Mouse (Mus musculus) layer of hippocampus, adult 6 months (tissue): ENCODE data around the gene Spdye4b. TPM values are rescaled to one million over a fixed set of nuclear protein-coding genes. Genes with fewer than 3 reads are reported as not detected.

Experiments
- long read RNA-seq, 2 experiments: library from polyadenylated mRNA; unstranded; transcript quantifications; one replicate each; pipeline ENCODE4 v2.0.0; 2019 to 2020
- microRNA-seq: library from miRNA; unstranded; fragments of <30 nt; microRNA quantifications from one replicate; pipeline ENCODE4 v1.2.0, GENCODE M21; 2020
- polyA plus RNA-seq: library from polyadenylated mRNA; unstranded; fragments of <200 nt; fragmentation: Nextera tagmentation; gene quantifications from 2 replicates; pipeline ENCODE4 v1.2.3, GENCODE M21; 2021

Spdye4b gene
- polyA plus RNA-seq, result not detected in 2 replicates
- long read RNA-seq, experiment 1, result 0 reads
- long read RNA-seq, experiment 2, result 0 reads

DNA sequence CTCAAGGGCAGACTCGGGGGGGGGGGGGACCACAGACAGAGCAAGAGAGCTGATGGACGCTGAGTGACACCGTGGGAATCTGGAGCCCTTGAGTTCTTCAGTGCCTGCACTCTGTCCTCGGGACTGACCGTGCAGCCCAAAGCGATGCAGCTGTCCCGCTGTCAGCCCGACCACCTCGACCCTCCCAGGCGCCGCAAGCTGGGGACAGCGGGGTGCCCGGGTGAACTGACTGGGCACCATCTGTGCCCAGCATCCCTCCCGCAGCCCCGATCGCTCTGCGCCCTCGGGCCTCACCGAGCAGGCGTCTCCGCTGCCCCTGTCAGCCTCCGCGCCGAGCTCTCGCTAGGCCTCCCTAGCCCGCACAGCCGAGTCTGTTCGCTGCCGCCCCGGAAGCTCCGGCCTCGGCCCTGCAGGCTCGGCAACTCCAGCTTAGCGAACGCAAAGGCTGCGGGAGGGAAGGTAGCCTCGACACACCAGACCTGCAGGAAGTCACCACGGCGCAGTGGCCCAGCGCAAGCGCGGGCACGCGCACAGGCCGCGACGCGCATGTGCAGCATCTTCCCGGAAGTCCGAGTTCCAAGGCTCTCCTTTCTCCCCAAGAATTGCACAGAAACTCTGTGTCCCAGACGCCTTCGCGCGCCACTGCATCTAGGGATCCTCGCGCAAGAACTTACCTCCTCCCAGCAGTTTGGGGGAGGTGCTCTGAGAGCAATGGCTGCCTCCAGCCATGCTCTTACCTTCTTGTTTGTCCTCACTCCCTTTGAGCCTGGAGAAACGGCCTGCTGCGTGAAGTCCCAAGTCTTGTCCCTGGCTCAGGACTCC, at the start of gene Spdye4b, which contains the start of gene Rbak:
Gene Spdye4b, plus strand, starts transcription at position 763 of the 822 bp plus-strand sequence.
Gene Rbak, minus strand, starts transcription at position 521 of the 822 bp plus-strand sequence.

GRCm38 (mm10) chr5:143147481-143147880, 33.3 kb upstream of the Spdye4b start, which contains the start of gene Olfr718-ps1:
Olfr718-ps1 (minus strand) TSS chr5:143147581.

DNA sequence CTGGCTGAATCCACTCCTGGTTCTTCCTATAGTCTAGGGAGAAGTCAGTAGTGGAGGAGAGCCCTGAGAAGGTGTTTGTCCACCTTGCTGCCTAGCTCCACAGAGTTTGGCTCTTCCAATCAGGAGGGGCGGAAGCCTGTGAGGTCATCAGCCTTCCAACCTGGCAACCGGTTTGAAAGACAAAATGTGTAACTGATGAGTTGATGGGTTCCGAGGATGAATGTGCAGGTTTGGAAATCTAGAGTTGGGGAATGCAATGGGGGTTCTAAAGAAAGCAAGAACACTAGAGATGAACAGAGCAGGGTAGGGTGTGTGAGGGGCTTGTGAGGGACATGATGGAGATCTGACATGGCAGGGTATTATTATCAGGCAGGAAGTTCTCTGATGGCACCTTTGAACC, 46.0 kb downstream of the Spdye4b start, which contains the start of gene Spdye4a:
Gene Spdye4a, minus strand, starts transcription at position 101 of the 400 bp plus-strand sequence.

GRCm38 (mm10) chr5:143235028-143235693, 54.3 kb downstream of the Spdye4b start, which contains the start of gene Zfp12:
Zfp12 (plus strand) TSS chr5:143235163.

Small RNA genes lying within 50 kb of the gene (microRNA-seq; reads per million reads assigned to microRNA genes)
- gene Gm44405, result not detected

Other genes starting within 250 kb of the Spdye4b start
- 243 and 313 TPM in 2 replicates for gene Fscn1, start 220.7 kb upstream of the Spdye4b start, polyA plus RNA-seq
- gene Rnf216, start 68.0 kb upstream of the Spdye4b start, polyA plus RNA-seq, result 13.7 and 15.0 TPM in 2 replicates
- gene Olfr718-ps1, start 33.4 kb upstream of the Spdye4b start, polyA plus RNA-seq, result not detected in 2 replicates
- gene Rbak, start 242 bp upstream of the Spdye4b start, polyA plus RNA-seq, result 4.6 and 4.8 TPM in 2 replicates
- not detected in 2 replicates for gene Spdye4a, start 45.9 kb downstream of the Spdye4b start, polyA plus RNA-seq
- 4.9 and 5.4 TPM in 2 replicates for gene Zfp12, start 54.1 kb downstream of the Spdye4b start, polyA plus RNA-seq
- gene Zfp316, start 89.0 kb downstream of the Spdye4b start, polyA plus RNA-seq, result 4.9 and 6.6 TPM in 2 replicates
- 0.18 and 0.50 TPM in 2 replicates for gene Zfp853, start 112.6 kb downstream of the Spdye4b start, polyA plus RNA-seq
- 21.1 and 24.4 TPM in 2 replicates for gene E130309D02Rik, start 134.3 kb downstream of the Spdye4b start, polyA plus RNA-seq
- 63.9 and 65.3 TPM in 2 replicates for gene Zdhhc4, start 148.2 kb downstream of the Spdye4b start, polyA plus RNA-seq
- 1.3 TPM in 2 replicates for gene Grid2ip, start 176.3 kb downstream of the Spdye4b start, polyA plus RNA-seq
- 95.3 and 134 TPM in 2 replicates for gene Kdelr2, start 222.8 kb downstream of the Spdye4b start, polyA plus RNA-seq